ENCODE assay signal across 25 mouse cellular contexts in the genomic region with DNA sequence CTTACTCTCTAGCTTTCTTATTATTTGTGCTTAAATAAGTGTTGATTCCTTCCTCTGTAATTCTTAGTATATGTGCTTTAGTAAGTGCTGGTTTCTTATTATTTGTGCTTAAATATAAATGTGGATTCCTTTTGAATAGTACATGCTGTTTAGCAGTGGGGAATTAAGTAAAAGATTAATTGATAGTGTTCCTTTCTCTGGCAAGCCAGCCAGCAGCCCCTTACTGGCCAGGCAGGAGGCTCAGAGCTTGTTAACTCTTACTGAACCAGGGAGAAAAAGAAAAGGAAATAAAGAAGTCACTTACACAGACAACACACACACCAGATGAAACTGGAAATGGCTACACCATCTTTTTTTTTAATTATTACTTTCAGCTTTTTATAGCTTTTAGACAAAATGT.
"Had no signal": no experiment of that assay in that cellular context is flagged by ENCODE, and none has a peak within 500 bp of the region (broad histone marks: within the 10 kb centered on the region; RNA-seq: fewer than 3 reads in every experiment).

No protein-coding gene starts in this region.

- H3K36me3 ChIP-seq: heart, embryonic 10.5 days; heart, embryonic 12.5 days; hindbrain, embryonic 10.5 days; hindbrain, embryonic 12.5 days; intestine, embryonic 15.5 days; limb, embryonic 10.5 days; limb, embryonic 12.5 days; liver, embryonic 13.5 days; liver, embryonic 15.5 days had no signal

- H3K4me3 ChIP-seq: gastrocnemius, adult 2 months; heart, embryonic 10.5 days; heart, embryonic 12.5 days; hindbrain, embryonic 10.5 days; hindbrain, embryonic 12.5 days; intestine, embryonic 15.5 days; layer of hippocampus, adult 2 months; left cerebral cortex, adult 2 months; limb, embryonic 10.5 days; limb, embryonic 12.5 days; liver, embryonic 13.5 days; liver, embryonic 15.5 days had no signal

- H3K9ac ChIP-seq: heart, embryonic 12.5 days; hindbrain, embryonic 12.5 days; hindbrain, embryonic 14.5 days; intestine, embryonic 15.5 days; limb, embryonic 12.5 days; liver, embryonic 13.5 days; liver, embryonic 15.5 days; liver, postnatal 0 days had no signal

- DNase-seq: gastrocnemius, adult 2 months; gastrocnemius, postnatal 10 days; gastrocnemius, postnatal 25 days; heart, adult 18-20 months; heart, postnatal 10 days; heart, postnatal 4 days; liver; liver, embryonic 13.5 days; liver, postnatal 0 days had no signal

- ATAC-seq: hindbrain, embryonic 16.5 days; inflammation-experienced regulatory T-cells, adult 6 months; intestine, embryonic 15.5 days; intestine, postnatal 0 days; liver, postnatal 0 days had no signal

- H3K27ac ChIP-seq: gastrocnemius, adult 2 months; heart, embryonic 10.5 days; hindbrain, embryonic 10.5 days; hindbrain, embryonic 12.5 days; hindbrain, embryonic 14.5 days; intestine, embryonic 15.5 days; kidney, postnatal 0 days; layer of hippocampus, adult 2 months; left cerebral cortex, adult 2 months; limb, embryonic 10.5 days; limb, embryonic 12.5 days; liver, embryonic 13.5 days; liver, embryonic 15.5 days had no signal

- H3K9me3 ChIP-seq: heart, embryonic 10.5 days; heart, embryonic 12.5 days; hindbrain, embryonic 10.5 days; hindbrain, embryonic 12.5 days; intestine, embryonic 15.5 days; limb, embryonic 10.5 days; limb, embryonic 12.5 days; liver, embryonic 13.5 days; liver, embryonic 15.5 days had no signal

- H3K27me3 ChIP-seq: heart, embryonic 12.5 days; hindbrain, embryonic 12.5 days; intestine, embryonic 15.5 days; limb, embryonic 12.5 days; liver, embryonic 13.5 days; liver, embryonic 15.5 days had no signal

- H3K4me2 ChIP-seq: heart, embryonic 12.5 days; hindbrain, embryonic 12.5 days; hindbrain, embryonic 14.5 days; intestine, embryonic 15.5 days; limb, embryonic 12.5 days; liver, embryonic 11.5 days; liver, embryonic 13.5 days; liver, embryonic 15.5 days had no signal

- H3K4me1 ChIP-seq: heart, embryonic 10.5 days; heart, embryonic 12.5 days; hindbrain, embryonic 10.5 days; hindbrain, embryonic 12.5 days; intestine, embryonic 15.5 days; limb, embryonic 10.5 days; limb, embryonic 12.5 days; liver, embryonic 13.5 days; liver, embryonic 15.5 days had no signal
